Mouse (Mus musculus): ENCODE results near the gene Ankrd34a. TPM values are rescaled to one million over a fixed set of nuclear protein-coding genes. Genes with fewer than 3 reads are reported as not detected.
A peak's percentile ranks its signal among the peaks of the same experiment; 100 is the strongest.

Gene Ankrd34a
- polyA plus RNA-seq, 1 experiment from 2014 or later, result 0.15 TPM

- Histone ChIP-seq H3K27me3 (ENCODE audit: control insufficient read depth, insufficient read depth, low read depth, low read length) (no peaks in the 10 kb centered on the region), H3K4me1 (ENCODE audit: control insufficient read depth, low read depth, low read length) (peaks cover 42% of the 10 kb centered on the region), H3K9me3 (replicated peaks; ENCODE audit: control insufficient read depth, low read length) (no peaks in the 10 kb centered on the region), H3K36me3 (ENCODE audit: control insufficient read depth, insufficient read depth) (peaks cover 21% of the 10 kb centered on the region), H3K4me3 (ENCODE audit: low read depth, low read length) (peak overlapping the region; percentile 66), H3K9ac (ENCODE audit: low read depth, low read length) (peak overlapping the region; percentile 70; the same call in 1 of the 2 replicates), H3K27ac (ENCODE audit: low read length) (peak overlapping the region; percentile 15; the same call in 1 of the 2 replicates), H3K4me2 (ENCODE audit: low read depth, low read length) (peak overlapping the region; percentile 95)
- ATAC-seq (ENCODE audit: low read depth), result no peak
- 70% methylated on average over 9 of the region's 9 CpGs for WGBS (ENCODE audit: insufficient replicate concordance)
Measured at GRCm38 (mm10) chr3:96560881-96561668, 35.4 kb upstream of the Ankrd34a start.

GRCm38 (mm10) chr3:96561946-96562681 lies 34.3 kb upstream of the Ankrd34a start:
- H3K36me3 ChIP-seq (ENCODE audit: control insufficient read depth, insufficient read depth), result peaks cover 21% of the 10 kb centered on the region
- no peak for ATAC-seq (ENCODE audit: low read depth)
- H3K27ac ChIP-seq (ENCODE audit: low read length), result peak overlapping the region; percentile 37; the same call in 1 of the 2 replicates
- H3K4me2 ChIP-seq (ENCODE audit: low read depth, low read length), result no peak overlapping the region
- H3K27me3 ChIP-seq (ENCODE audit: control insufficient read depth, insufficient read depth, low read depth, low read length), result no peaks in the 10 kb centered on the region
- no peak overlapping the region for H3K9ac ChIP-seq (ENCODE audit: low read depth, low read length)
- H3K4me1 ChIP-seq (ENCODE audit: control insufficient read depth, low read depth, low read length), result peaks cover 39% of the 10 kb centered on the region
- 46% methylated on average over 10 of the region's 10 CpGs for WGBS (ENCODE audit: insufficient replicate concordance)
- H3K9me3 ChIP-seq (replicated peaks; ENCODE audit: control insufficient read depth, low read length), result no peaks in the 10 kb centered on the region
- no peak overlapping the region for H3K4me3 ChIP-seq (ENCODE audit: low read depth, low read length)

- Histone ChIP-seq H3K27me3 (ENCODE audit: control insufficient read depth, insufficient read depth, low read depth, low read length) (no peaks in the 10 kb centered on the region), H3K9ac (ENCODE audit: low read depth, low read length) (no peak overlapping the region), H3K4me1 (ENCODE audit: control insufficient read depth, low read depth, low read length) (peaks cover 42% of the 10 kb centered on the region), H3K9me3 (replicated peaks; ENCODE audit: control insufficient read depth, low read length) (no peaks in the 10 kb centered on the region), H3K27ac (ENCODE audit: low read length) (no peak overlapping the region), H3K4me2 (ENCODE audit: low read depth, low read length) (no peak overlapping the region), H3K36me3 (ENCODE audit: control insufficient read depth, insufficient read depth) (peaks cover 21% of the 10 kb centered on the region), H3K4me3 (ENCODE audit: low read depth, low read length) (no peak overlapping the region)
- 51% methylated on average over 8 of the region's 8 CpGs for WGBS (ENCODE audit: insufficient replicate concordance)
- ATAC-seq (ENCODE audit: low read depth), result no peak
Measured at GRCm38 (mm10) chr3:96563267-96563666, 33.2 kb upstream of the Ankrd34a start.

- peak; percentile 12; the same call in 1 of the 2 replicates for ATAC-seq (ENCODE audit: low read depth)
- peak overlapping the region; percentile 60 for H3K27ac ChIP-seq (ENCODE audit: low read length)
Measured at GRCm38 (mm10) chr3:96563911-96564632, 32.4 kb upstream of the Ankrd34a start.

GRCm38 (mm10) chr3:96564633-96565032 lies 31.8 kb upstream of the Ankrd34a start:
- Histone ChIP-seq H3K4me2 (ENCODE audit: low read depth, low read length) (peak overlapping the region; percentile 39), H3K9ac (ENCODE audit: low read depth, low read length) (no peak overlapping the region; the same call in 1 of the 2 replicates), H3K4me1 (ENCODE audit: control insufficient read depth, low read depth, low read length) (peaks cover 39% of the 10 kb centered on the region), H3K4me3 (ENCODE audit: low read depth, low read length) (no peak overlapping the region), H3K9me3 (replicated peaks; ENCODE audit: control insufficient read depth, low read length) (no peaks in the 10 kb centered on the region), H3K27ac (ENCODE audit: low read length) (peak overlapping the region; percentile 60), H3K27me3 (ENCODE audit: control insufficient read depth, insufficient read depth, low read depth, low read length) (no peaks in the 10 kb centered on the region), H3K36me3 (ENCODE audit: control insufficient read depth, insufficient read depth) (peaks cover 19% of the 10 kb centered on the region)
- WGBS (ENCODE audit: insufficient replicate concordance), result 12% methylated on average over 7 of the region's 7 CpGs
- ATAC-seq (ENCODE audit: low read depth), result peak; percentile 49

More at GRCm38 (mm10) chr3:96563911-96564632, 32.4 kb upstream of the Ankrd34a start:
- peaks cover 42% of the 10 kb centered on the region for H3K4me1 ChIP-seq (ENCODE audit: control insufficient read depth, low read depth, low read length)
- no peak overlapping the region for H3K4me3 ChIP-seq (ENCODE audit: low read depth, low read length)
- peak overlapping the region; percentile 39 for H3K4me2 ChIP-seq (ENCODE audit: low read depth, low read length)
- 35% methylated on average over 10 of the region's 10 CpGs for WGBS (ENCODE audit: insufficient replicate concordance)
- no peak overlapping the region; the same call in 1 of the 2 replicates for H3K9ac ChIP-seq (ENCODE audit: low read depth, low read length)
- no peaks in the 10 kb centered on the region for H3K27me3 ChIP-seq (ENCODE audit: control insufficient read depth, insufficient read depth, low read depth, low read length)
- H3K36me3 ChIP-seq (ENCODE audit: control insufficient read depth, insufficient read depth), result peaks cover 21% of the 10 kb centered on the region
- H3K9me3 ChIP-seq (replicated peaks; ENCODE audit: control insufficient read depth, low read length), result no peaks in the 10 kb centered on the region

GRCm38 (mm10) chr3:96565105-96565504 lies 31.3 kb upstream of the Ankrd34a start:
- 66% methylated on average over 3 of the region's 3 CpGs for WGBS (ENCODE audit: insufficient replicate concordance)
- Histone ChIP-seq H3K4me2 (ENCODE audit: low read depth, low read length) (peak overlapping the region; percentile 39; the same call in 1 of the 2 replicates), H3K27ac (ENCODE audit: low read length) (peak overlapping the region; percentile 60), H3K4me3 (ENCODE audit: low read depth, low read length) (no peak overlapping the region), H3K27me3 (ENCODE audit: control insufficient read depth, insufficient read depth, low read depth, low read length) (no peaks in the 10 kb centered on the region), H3K36me3 (ENCODE audit: control insufficient read depth, insufficient read depth) (peaks cover 14% of the 10 kb centered on the region), H3K9me3 (replicated peaks; ENCODE audit: control insufficient read depth, low read length) (no peaks in the 10 kb centered on the region), H3K9ac (ENCODE audit: low read depth, low read length) (no peak overlapping the region), H3K4me1 (ENCODE audit: control insufficient read depth, low read depth, low read length) (peaks cover 38% of the 10 kb centered on the region)
- no peak for ATAC-seq (ENCODE audit: low read depth)

- WGBS (ENCODE audit: insufficient replicate concordance), result 52% methylated on average over 8 of the region's 8 CpGs
- Histone ChIP-seq H3K4me3 (ENCODE audit: low read depth, low read length) (no peak overlapping the region), H3K9ac (ENCODE audit: low read depth, low read length) (no peak overlapping the region)
Measured at GRCm38 (mm10) chr3:96566661-96567450, 29.6 kb upstream of the Ankrd34a start.

GRCm38 (mm10) chr3:96568605-96569004 lies 27.8 kb upstream of the Ankrd34a start:
- H3K4me3 ChIP-seq (ENCODE audit: low read depth, low read length), result no peak overlapping the region
- no peak for ATAC-seq (ENCODE audit: low read depth)
- 76% methylated on average over 8 of the region's 8 CpGs for WGBS (ENCODE audit: insufficient replicate concordance)
- no peaks in the 10 kb centered on the region for H3K27me3 ChIP-seq (ENCODE audit: control insufficient read depth, insufficient read depth, low read depth, low read length)
- no peak overlapping the region for H3K27ac ChIP-seq (ENCODE audit: low read length)
- no peak overlapping the region for H3K9ac ChIP-seq (ENCODE audit: low read depth, low read length)
- H3K9me3 ChIP-seq (replicated peaks; ENCODE audit: control insufficient read depth, low read length), result no peaks in the 10 kb centered on the region
- H3K36me3 ChIP-seq (ENCODE audit: control insufficient read depth, insufficient read depth), result no peaks in the 10 kb centered on the region
- H3K4me1 ChIP-seq (ENCODE audit: control insufficient read depth, low read depth, low read length), result peaks cover 32% of the 10 kb centered on the region
- H3K4me2 ChIP-seq (ENCODE audit: low read depth, low read length), result no peak overlapping the region

More at GRCm38 (mm10) chr3:96566661-96567450, 29.6 kb upstream of the Ankrd34a start:
- H3K36me3 ChIP-seq (ENCODE audit: control insufficient read depth, insufficient read depth), result no peaks in the 10 kb centered on the region
- no peak overlapping the region for H3K27ac ChIP-seq (ENCODE audit: low read length)
- H3K27me3 ChIP-seq (ENCODE audit: control insufficient read depth, insufficient read depth, low read depth, low read length), result no peaks in the 10 kb centered on the region
- no peak overlapping the region for H3K4me2 ChIP-seq (ENCODE audit: low read depth, low read length)
- H3K9me3 ChIP-seq (replicated peaks; ENCODE audit: control insufficient read depth, low read length), result no peaks in the 10 kb centered on the region
- ATAC-seq (ENCODE audit: low read depth), result no peak
- peaks cover 30% of the 10 kb centered on the region for H3K4me1 ChIP-seq (ENCODE audit: control insufficient read depth, low read depth, low read length)
